Mouse (Mus musculus): ENCODE measurements at regions not wholly inside any gene's neighbourhood (a gene's known extent, or its start where the extent isn't known, plus 50 kb on each side); places are given as distances from the start of the nearest gene placed in this dataset.

DNA sequence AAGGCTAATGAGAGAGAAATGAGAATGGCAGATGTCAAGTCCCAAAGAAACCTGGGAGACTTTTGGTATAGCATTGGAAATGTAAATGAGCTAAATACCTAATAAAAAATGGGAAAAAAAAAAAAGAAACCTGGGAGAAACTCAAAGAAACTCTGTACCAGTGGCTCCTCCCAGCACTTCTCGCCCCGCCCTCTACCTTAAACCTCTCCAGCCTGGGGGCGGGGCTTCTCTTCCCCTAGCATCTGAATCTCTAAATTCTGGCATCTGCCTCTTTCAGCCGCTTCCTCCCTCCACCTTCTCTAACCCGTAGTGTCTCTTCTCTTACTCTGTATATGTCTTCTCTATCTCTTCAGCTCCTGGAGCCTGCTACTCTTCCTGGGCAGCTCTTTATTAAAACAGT lies 53.2 kb downstream of the Gpr6 start:
- in situ Hi-C loops (cut with MboI; ENCODE audit: low sequenced_read_pairs), result no loop called here

- in situ Hi-C loops (cut with MboI; ENCODE audit: low sequenced_read_pairs), result no loop called here
These were observed 55.5 kb downstream of the Gpr6 start for GRCm38 (mm10) chr10:41016547-41016946.

DNA sequence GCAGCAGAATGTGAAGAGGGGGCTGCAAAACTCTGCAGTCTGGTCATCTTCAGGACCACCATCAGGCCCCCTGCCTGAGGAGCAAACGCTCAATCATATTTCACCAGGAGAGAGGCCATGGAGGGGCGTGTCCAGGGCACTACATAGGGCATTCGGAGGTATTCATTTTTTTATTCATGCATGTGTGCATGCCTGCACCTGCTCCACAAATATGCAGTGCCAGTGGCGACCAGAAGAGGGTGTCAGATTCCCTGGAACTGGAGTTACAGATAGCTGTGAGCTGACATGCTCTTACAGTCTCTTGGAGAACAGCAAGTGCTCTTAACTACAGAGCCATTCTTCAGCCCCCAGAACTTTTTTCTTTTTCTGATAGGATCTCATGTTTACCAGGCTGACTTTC lies 56.4 kb downstream of the Gpr6 start:
- in situ Hi-C loops (cut with MboI; ENCODE audit: low sequenced_read_pairs), result no loop called here

GRCm38 (mm10) chr10:41010585-41010984 lies 61.5 kb downstream of the Gpr6 start:
- in situ Hi-C loops (cut with MboI; ENCODE audit: low sequenced_read_pairs), result no loop called here

DNA sequence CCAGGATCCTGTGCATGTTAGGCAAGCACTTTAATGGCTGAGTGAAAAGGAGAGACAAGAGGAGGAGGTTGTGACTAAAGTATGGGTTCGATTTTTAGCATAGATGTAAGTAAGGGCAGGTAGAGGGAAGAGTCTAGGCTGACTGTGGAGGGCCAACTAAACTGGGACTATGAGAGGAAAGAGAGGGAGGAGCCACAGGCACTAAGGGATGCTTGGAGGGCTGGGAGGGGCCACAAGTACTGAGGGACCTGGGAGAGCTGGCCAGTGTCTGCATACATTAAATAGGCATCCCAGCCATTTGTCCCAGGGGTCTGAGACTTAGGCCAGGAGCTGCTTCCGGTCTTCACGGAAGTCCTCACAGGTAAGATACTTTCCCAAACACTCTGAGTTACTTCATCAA lies 64.2 kb downstream of the Gpr6 start:
- in situ Hi-C loops (cut with MboI; ENCODE audit: low sequenced_read_pairs), result loop anchor here (10.0 kb wide), 1 partner anchor 287 kb away; no protein-coding TSS in a partner anchor

GRCm38 (mm10) chr10:41006634-41007033 lies 65.5 kb downstream of the Gpr6 start:
- in situ Hi-C loops (cut with MboI; ENCODE audit: low sequenced_read_pairs), result loop anchor here (10.0 kb wide), 1 partner anchor 288 kb away; no protein-coding TSS in a partner anchor

DNA sequence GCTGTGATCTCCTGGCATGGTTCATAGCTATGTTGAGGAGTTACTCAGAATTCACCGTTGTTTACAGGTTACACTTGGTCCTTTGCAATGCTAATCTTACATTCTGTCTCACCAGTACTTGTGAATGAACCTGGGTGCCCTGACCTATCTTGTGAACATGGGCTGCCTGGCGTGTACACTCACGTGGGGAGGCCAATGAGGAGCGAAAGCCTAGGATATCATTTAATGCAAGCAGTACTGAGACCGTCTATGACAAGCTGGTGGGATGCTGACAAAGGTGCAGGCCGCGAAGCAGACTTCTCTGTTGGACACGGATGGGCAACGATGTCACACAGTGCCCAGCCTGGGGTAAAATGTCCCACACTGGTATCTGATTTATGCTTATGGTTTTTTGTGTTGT lies 66.3 kb downstream of the Gpr6 start:
- in situ Hi-C loops (cut with MboI; ENCODE audit: low sequenced_read_pairs), result loop anchor here (10.0 kb wide), 1 partner anchor 289 kb away; no protein-coding TSS in a partner anchor

- in situ Hi-C loops (cut with MboI; ENCODE audit: low sequenced_read_pairs), result loop anchor here (10.0 kb wide), 1 partner anchor 290 kb away; no protein-coding TSS in a partner anchor
These were observed 67.3 kb downstream of the Gpr6 start for GRCm38 (mm10) chr10:41004753-41005152.

- in situ Hi-C loops (cut with MboI; ENCODE audit: low sequenced_read_pairs), result loop anchor here (10.0 kb wide), 1 partner anchor 291 kb away; no protein-coding TSS in a partner anchor
These were observed 67.9 kb downstream of the Gpr6 start for GRCm38 (mm10) chr10:41004044-41004689.

DNA sequence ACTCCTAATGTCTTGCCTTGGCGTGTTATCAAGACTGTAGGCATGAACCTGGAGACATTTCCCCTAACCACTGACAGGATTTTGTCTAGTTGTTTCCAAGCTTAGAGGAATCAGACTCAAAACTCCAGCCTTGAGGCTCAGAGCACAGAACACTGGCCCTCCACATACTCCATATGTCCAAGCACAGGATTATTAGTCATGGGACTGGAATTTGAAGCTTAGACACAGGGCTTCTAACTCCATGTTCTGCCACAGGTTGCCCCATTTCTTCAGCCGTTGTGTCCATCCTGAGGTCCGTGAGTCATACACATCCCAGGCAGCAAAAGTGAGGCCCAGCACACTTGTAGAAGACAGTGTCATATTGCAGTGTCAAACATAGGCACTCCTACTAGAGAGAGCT lies 68.9 kb downstream of the Gpr6 start:
- in situ Hi-C loops (cut with MboI; ENCODE audit: low sequenced_read_pairs), result loop anchor here (10.0 kb wide), 1 partner anchor 292 kb away; no protein-coding TSS in a partner anchor

DNA sequence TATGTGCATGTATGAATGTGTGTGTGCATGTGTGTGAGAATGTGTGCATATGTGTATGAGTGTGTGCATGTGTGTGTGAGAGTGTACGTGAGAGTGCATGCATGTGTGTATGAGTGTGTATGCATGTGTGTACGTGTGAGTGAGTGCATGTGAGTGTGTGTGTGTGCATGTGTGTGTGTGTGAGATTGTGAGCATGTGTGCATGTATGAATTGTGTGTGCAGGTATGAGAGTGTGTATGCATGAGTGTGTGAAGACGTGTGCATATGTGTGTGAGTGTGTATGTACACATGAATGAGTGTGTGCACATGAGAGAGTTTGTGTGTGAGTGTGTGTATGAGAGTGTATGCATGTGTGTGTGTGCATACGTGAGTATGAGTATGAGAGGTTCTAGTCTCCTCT lies 71.1 kb downstream of the Gpr6 start:
- in situ Hi-C loops (cut with MboI; ENCODE audit: low sequenced_read_pairs), result loop anchor here (10.0 kb wide), 1 partner anchor 294 kb away; no protein-coding TSS in a partner anchor

DNA sequence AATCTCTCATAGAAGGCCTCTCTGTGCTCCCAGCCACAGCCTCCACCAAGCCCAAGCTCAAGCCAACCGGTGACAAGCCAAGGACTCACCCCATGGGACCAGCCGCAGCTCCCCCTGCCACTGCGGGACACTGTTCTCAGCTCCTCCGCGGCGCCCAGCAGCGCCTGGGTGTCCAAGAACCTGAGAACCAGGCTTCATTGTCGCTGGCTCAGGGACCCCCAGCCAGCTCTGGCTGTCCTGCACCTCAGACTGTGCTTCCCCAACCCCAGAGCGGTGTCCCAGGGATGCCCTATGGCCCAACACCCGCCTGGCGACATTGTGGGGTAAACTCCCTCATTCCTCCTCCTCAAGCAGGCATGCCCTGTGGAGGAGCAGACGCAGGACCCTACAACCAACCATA lies 72.6 kb downstream of the Gpr6 start:
- in situ Hi-C loops (cut with MboI; ENCODE audit: low sequenced_read_pairs), result no loop called here

GRCm38 (mm10) chr10:40998799-40999198 lies 73.3 kb downstream of the Gpr6 start:
- in situ Hi-C loops (cut with MboI; ENCODE audit: low sequenced_read_pairs), result no loop called here

DNA sequence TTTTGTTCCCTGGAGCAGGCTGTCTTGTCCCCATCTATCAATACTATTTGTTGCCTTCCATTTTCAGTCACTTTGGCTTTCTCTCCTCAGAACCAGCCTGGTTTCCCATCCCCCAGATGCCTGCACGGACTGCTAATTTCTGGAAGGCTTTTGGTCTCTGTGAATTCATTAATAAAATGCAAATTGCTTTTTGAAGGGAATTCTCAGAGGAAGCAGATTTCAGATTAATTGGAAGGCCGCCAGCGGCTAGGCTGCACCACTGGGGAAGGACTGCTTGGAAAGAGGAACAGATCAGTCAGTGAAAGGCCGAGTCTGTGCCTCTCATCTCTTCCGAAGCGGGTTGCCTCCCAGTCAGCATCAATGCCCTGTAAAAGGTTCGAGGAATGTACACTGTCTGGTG lies 73.8 kb downstream of the Gpr6 start:
- in situ Hi-C loops (cut with MboI; ENCODE audit: low sequenced_read_pairs), result no loop called here

- in situ Hi-C loops (cut with MboI; ENCODE audit: low sequenced_read_pairs), result no loop called here
These were observed 74.5 kb downstream of the Gpr6 start for GRCm38 (mm10) chr10:40997606-40998005.

Data from CH12F3 (cell line).